Mouse (Mus musculus) stomach, embryonic 15.5 days (tissue): ENCODE measurements around the gene Cobll1. TPM values are rescaled to one million over a fixed set of nuclear protein-coding genes. Genes with fewer than 3 reads are reported as not detected.

Experiments
- ATAC-seq: fragments of 200-750 bp; cut with Nextera tagmentation; 2 replicates; pipeline ENCODE4 v1.8.0; 2017; ENCODE audit warnings: low read depth, moderate number of reproducible peaks, moderate TSS enrichment; ENCODE audit not compliant: insufficient read depth, low FRiP score
- H3K27ac ChIP-seq: fragments of 300-500 bp; sonication (generic); 2 replicates; pipeline ENCODE4 v1.5.1; 2015; ENCODE audit warnings: mild to moderate bottlenecking, inconsistent platforms
- H3K27me3 ChIP-seq: fragments of 300-500 bp; sonication (generic); replicated peaks from 2 replicates; pipeline ENCODE4 v1.6.1; 2015; ENCODE audit warnings: inconsistent platforms
- H3K36me3 ChIP-seq: fragments of 300-500 bp; sonication (generic); 2 replicates; pipeline ENCODE4 v1.6.1; 2015; ENCODE audit warnings: inconsistent platforms
- H3K4me1 ChIP-seq: fragments of 300-500 bp; sonication (generic); 2 replicates; pipeline ENCODE4 v1.6.1; 2015; ENCODE audit warnings: inconsistent platforms
- H3K4me2 ChIP-seq: fragments of 300-500 bp; sonication (generic); 2 replicates; pipeline ENCODE4 v1.6.1; 2015; ENCODE audit warnings: mild to moderate bottlenecking, inconsistent platforms
- H3K4me3 ChIP-seq: fragments of 300-500 bp; sonication (generic); replicated peaks from 2 replicates; pipeline ENCODE4 v1.5.1; 2015; ENCODE audit warnings: inconsistent platforms
- H3K9ac ChIP-seq: fragments of 300-500 bp; sonication (generic); 2 replicates; pipeline ENCODE4 v1.6.1; 2015; ENCODE audit warnings: inconsistent platforms
- H3K9me3 ChIP-seq: fragments of 300-500 bp; sonication (generic); 2 replicates; pipeline ENCODE4 v1.6.1; 2016; ENCODE audit warnings: inconsistent platforms
- WGBS: fragments of 180-500 bp; shearing (Covaris S2); methylation state at CpG from one replicate; pipeline ENCODE4 v1.1.7; 2015; 5-methylcytosine and 5-hydroxymethylcytosine counted together
- polyA plus RNA-seq: library from polyadenylated mRNA; unstranded; fragments of >200 nt; fragmentation: Nextera tagmentation; extraction: Ambion mirVana; gene quantifications from 2 replicates; pipeline ENCODE4 v1.2.1, GENCODE M21; 2015

Gene Cobll1
- polyA plus RNA-seq, 1 experiment from 2014 or later: 14.3 TPM

DNA sequence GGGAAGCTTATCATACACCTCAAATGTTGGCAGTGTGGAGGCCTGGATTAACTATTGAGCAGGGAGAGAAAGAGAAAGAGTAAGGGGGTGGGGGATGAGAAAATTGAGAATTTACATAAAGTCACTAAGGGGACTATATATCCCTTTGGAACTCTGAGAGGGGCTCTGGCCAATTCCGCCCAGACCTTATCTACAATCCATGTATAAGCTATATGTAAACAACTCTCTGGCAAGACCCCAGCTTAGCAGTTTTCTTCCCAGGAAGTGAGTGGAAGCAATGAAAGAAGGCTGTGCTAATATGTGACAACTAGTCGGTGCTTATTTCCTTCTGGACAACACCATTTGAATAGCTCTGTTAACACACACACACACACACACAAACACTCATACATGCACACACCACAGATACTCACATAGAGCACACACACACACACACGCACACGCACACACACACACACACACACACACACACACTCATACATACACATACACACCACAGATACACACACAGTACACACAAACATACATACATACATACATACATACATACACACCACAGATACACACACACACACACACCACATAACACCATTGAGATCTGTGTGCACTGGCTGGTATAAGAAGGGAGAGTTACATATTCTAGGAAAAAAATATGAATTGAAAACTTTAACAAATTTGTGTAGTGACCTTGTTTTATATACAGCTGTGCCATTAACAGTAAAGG is 99.4 kb downstream of the Cobll1 start:
- H3K9me3 ChIP-seq: no peaks in the 10 kb centered on the region
- no peak overlapping the region for H3K27ac ChIP-seq
- WGBS: 52% methylated on average over 4 of the region's 4 CpGs
- H3K4me1 ChIP-seq: no peaks in the 10 kb centered on the region; the same call in 1 of the 2 replicates
- H3K9ac ChIP-seq: no peak overlapping the region
- ATAC-seq: peak; percentile 47; the same call in 1 of the 2 replicates
- no peaks in the 10 kb centered on the region for H3K36me3 ChIP-seq
- H3K27me3 ChIP-seq: no peaks in the 10 kb centered on the region
- no peak overlapping the region for H3K4me2 ChIP-seq
- H3K4me3 ChIP-seq: no peak overlapping the region

DNA sequence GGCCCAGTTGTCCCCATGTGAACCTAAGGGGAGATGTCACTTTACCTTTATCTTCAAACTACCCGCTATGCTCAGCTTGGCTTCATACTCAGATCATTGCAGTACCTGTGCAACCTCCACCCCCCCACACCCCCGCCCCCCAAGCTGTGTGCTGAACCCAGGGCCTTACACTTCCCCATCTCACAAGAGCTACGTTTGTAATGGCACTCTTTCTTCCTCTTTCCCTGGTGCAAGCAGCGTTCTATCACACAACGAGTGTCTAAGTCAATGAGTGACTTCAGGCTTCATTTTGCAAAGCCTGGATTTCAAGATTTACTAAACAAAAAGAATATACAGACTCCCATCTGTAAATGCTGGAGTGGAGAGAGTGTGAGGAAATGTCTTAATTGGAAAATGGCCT is 100.2 kb downstream of the Cobll1 start:
- Histone ChIP-seq H3K27ac (no peak overlapping the region), H3K27me3 (no peaks in the 10 kb centered on the region), H3K9me3 (no peaks in the 10 kb centered on the region), H3K4me3 (no peak overlapping the region), H3K4me1 (no peaks in the 10 kb centered on the region; the same call in 1 of the 2 replicates), H3K36me3 (no peaks in the 10 kb centered on the region), H3K4me2 (no peak overlapping the region), H3K9ac (no peak overlapping the region)
- ATAC-seq: no peak
- WGBS: 61% methylated on average over 5 of the region's 5 CpGs

- Histone ChIP-seq H3K9me3 (no peaks in the 10 kb centered on the region), H3K9ac (no peak overlapping the region), H3K4me1 (no peaks in the 10 kb centered on the region), H3K4me2 (no peak overlapping the region), H3K4me3 (no peak overlapping the region), H3K27me3 (no peaks in the 10 kb centered on the region), H3K36me3 (0 out of 2 replicates have a peak, but pooled peaks cover 4% of the 10 kb centered on the region), H3K27ac (no peak overlapping the region)
- ATAC-seq: no peak
- WGBS: 57% methylated on average over 12 of the region's 12 CpGs
Observed at GRCm38 (mm10) chr2:65126141-65126783, 112.9 kb downstream of the Cobll1 start.

DNA sequence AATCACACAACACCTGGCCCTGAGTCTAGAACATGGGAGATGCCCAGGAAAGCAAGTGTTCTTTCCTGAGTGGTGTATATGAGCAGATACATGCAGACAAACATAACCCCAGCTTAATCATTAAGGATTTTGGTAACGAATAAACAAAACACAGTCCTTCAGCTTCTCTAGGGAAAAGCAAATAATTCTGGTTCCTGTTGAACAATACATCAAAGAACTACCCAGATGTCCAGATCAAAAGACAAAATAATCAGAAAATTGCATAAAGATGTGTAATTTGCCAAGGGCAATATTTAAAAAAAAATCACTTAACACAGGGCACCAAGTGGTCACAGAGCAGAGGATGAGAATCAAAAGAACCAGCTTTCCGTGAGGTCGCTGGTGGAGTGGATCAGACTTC is 115.5 kb downstream of the Cobll1 start:
- H3K4me3 ChIP-seq: no peak overlapping the region
- no peak overlapping the region for H3K27ac ChIP-seq
- H3K27me3 ChIP-seq: no peaks in the 10 kb centered on the region
- H3K9me3 ChIP-seq: no peaks in the 10 kb centered on the region
- 0 out of 2 replicates have a peak, but pooled peaks cover 4% of the 10 kb centered on the region for H3K36me3 ChIP-seq
- H3K4me2 ChIP-seq: no peak overlapping the region
- no peak overlapping the region for H3K9ac ChIP-seq
- ATAC-seq: no peak
- no peaks in the 10 kb centered on the region; the same call in 1 of the 2 replicates for H3K4me1 ChIP-seq
- WGBS: 75% methylated on average over 3 of the region's 3 CpGs

DNA sequence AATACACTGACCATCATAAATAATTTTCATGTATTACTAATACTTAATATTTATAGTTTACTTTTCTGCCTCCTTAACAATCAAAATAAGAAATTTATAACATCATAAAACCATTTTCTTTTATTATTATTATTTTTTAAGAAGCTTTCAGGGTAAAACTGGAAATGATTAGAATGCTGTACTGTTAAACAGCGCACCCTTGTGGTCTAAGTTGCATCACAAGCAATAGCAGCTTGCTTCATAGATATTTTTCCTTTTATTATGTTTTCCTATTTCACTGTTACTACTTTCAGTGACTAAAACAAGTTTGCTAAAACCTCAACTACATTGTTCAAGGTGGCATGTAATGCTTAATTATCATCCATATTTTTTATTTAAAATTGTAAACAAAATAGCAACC is 117.8 kb downstream of the Cobll1 start:
- Histone ChIP-seq H3K27ac (no peak overlapping the region), H3K36me3 (0 out of 2 replicates have a peak, but pooled peaks cover 4% of the 10 kb centered on the region), H3K4me3 (no peak overlapping the region), H3K4me1 (no peaks in the 10 kb centered on the region; the same call in 1 of the 2 replicates), H3K9me3 (no peaks in the 10 kb centered on the region), H3K9ac (no peak overlapping the region), H3K4me2 (no peak overlapping the region), H3K27me3 (no peaks in the 10 kb centered on the region)
- no peak for ATAC-seq
- whole genome bisulfite sequencing: 8% methylated on average over 1 of the region's 1 CpGs

- Histone ChIP-seq H3K27ac (no peak overlapping the region), H3K9ac (no peak overlapping the region), H3K4me3 (no peak overlapping the region), H3K4me2 (no peak overlapping the region), H3K4me1 (no peaks in the 10 kb centered on the region; the same call in 1 of the 2 replicates), H3K27me3 (no peaks in the 10 kb centered on the region), H3K9me3 (no peaks in the 10 kb centered on the region), H3K36me3 (0 out of 2 replicates have a peak, but pooled peaks cover 4% of the 10 kb centered on the region)
- WGBS: 71% methylated on average over 3 of the region's 3 CpGs
- ATAC-seq: no peak
Observed at GRCm38 (mm10) chr2:65121012-65121411, 118.2 kb downstream of the Cobll1 start.

DNA sequence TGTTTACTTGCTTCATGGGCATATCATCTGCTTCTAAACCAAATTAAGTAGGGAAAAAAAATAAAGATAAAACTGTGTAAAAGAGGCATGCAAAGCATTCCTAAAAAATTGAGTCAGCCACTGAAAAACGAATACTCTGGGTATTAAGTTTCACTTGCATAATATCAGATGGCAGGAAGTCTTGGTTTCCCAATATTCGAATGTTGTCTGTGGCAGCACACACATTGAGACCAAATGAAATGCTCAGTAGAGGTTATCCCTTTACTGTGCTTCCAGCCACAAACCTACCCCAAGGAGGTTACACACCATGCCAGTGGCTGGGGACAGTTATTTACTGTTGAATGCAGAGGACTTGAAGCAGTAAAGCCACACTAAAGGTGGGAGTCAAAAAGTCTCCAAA is 119.1 kb downstream of the Cobll1 start:
- no peak overlapping the region for H3K9ac ChIP-seq
- no peak overlapping the region for H3K4me3 ChIP-seq
- 52% methylated on average over 2 of the region's 2 CpGs for WGBS
- no peaks in the 10 kb centered on the region; the same call in 1 of the 2 replicates for H3K4me1 ChIP-seq
- no peaks in the 10 kb centered on the region for H3K36me3 ChIP-seq
- no peak overlapping the region for H3K27ac ChIP-seq
- no peak overlapping the region for H3K4me2 ChIP-seq
- no peaks in the 10 kb centered on the region for H3K9me3 ChIP-seq
- no peak for ATAC-seq
- H3K27me3 ChIP-seq: no peaks in the 10 kb centered on the region

DNA sequence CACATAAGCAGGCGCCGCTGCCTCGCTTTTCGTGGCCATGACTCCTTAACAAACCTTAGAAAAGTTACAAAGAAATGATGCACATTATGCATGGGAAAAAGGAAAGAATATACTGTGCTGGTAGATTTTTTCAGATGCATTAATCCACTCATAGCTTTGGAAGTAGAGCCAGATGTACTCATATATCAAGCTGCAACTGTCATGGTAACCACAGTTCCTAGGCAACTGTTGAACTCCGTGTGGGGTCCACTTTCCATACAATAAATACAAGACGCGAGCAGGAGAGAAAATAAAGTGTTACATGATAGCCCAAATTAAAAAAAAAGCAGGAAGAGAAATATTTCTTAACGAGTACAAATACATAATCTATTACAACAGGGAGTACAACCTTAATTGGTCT is 119.5 kb downstream of the Cobll1 start:
- H3K4me3 ChIP-seq: no peak overlapping the region
- H3K36me3 ChIP-seq: no peaks in the 10 kb centered on the region
- H3K9me3 ChIP-seq: no peaks in the 10 kb centered on the region
- H3K4me1 ChIP-seq: no peaks in the 10 kb centered on the region; the same call in 1 of the 2 replicates
- ATAC-seq: no peak
- H3K27me3 ChIP-seq: no peaks in the 10 kb centered on the region
- no peak overlapping the region for H3K27ac ChIP-seq
- 57% methylated on average over 8 of the region's 8 CpGs for WGBS
- H3K9ac ChIP-seq: no peak overlapping the region
- H3K4me2 ChIP-seq: no peak overlapping the region

DNA sequence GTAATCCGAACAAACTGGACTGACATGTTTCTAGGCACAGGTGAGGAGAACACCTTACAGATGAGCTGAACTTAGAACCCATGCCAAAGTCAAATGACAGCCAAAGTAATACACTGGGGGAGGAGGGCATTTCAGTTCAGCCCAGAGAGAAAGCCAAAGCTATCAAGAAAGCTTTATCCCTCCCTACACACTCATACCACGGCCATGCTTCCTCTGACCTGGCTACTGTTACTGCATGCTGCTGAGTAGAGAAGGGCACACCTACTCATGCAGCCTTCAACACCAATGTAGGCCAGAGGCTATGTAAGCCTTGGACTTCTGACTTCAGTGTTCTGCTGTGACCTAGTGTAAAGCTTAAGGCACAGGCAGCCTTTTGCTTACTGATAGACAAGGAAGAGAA is 120.1 kb downstream of the Cobll1 start:
- Histone ChIP-seq H3K9me3 (no peaks in the 10 kb centered on the region), H3K27me3 (no peaks in the 10 kb centered on the region), H3K9ac (no peak overlapping the region), H3K36me3 (no peaks in the 10 kb centered on the region), H3K27ac (no peak overlapping the region), H3K4me3 (no peak overlapping the region), H3K4me2 (no peak overlapping the region), H3K4me1 (no peaks in the 10 kb centered on the region; the same call in 1 of the 2 replicates)
- ATAC-seq: no peak
- 80% methylated on average over 2 of the region's 2 CpGs for WGBS

DNA sequence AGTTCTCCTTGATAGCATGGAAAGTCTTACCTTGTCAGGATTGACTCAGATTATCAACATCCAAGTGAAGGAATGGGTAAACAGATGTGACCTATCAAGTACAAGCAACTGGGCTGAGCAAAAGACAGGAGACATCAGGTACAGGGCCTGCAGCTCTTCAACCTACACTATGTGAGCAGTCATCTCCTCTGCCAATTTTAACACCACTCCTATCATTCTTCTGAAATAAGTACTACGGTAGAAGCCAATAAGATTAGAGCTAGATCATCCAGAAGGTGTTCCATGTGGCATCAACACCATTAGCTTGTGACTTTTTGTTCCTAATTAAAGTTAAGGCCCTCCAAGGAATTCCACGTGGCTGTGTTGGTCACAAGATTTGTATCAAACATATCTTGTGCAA is 121.3 kb downstream of the Cobll1 start:
- WGBS: 75% methylated on average over 2 of the region's 2 CpGs
- Histone ChIP-seq H3K9me3 (no peaks in the 10 kb centered on the region), H3K36me3 (no peaks in the 10 kb centered on the region), H3K27me3 (no peaks in the 10 kb centered on the region), H3K4me1 (no peaks in the 10 kb centered on the region; the same call in 1 of the 2 replicates), H3K4me2 (no peak overlapping the region), H3K27ac (no peak overlapping the region), H3K9ac (no peak overlapping the region), H3K4me3 (no peak overlapping the region)
- no peak for ATAC-seq

GRCm38 (mm10) chr2:65116428-65117125 is 122.6 kb downstream of the Cobll1 start:
- no peak overlapping the region for H3K4me3 ChIP-seq
- H3K4me2 ChIP-seq: peak overlapping the region; percentile 5; the same call in 1 of the 2 replicates
- H3K9me3 ChIP-seq: no peaks in the 10 kb centered on the region
- ATAC-seq: peak; percentile 89
- H3K4me1 ChIP-seq: no peaks in the 10 kb centered on the region; the same call in 1 of the 2 replicates
- no peaks in the 10 kb centered on the region for H3K27me3 ChIP-seq
- H3K9ac ChIP-seq: no peak overlapping the region
- WGBS: 53% methylated on average over 2 of the region's 2 CpGs
- peak overlapping the region; percentile 54; the same call in 1 of the 2 replicates for H3K27ac ChIP-seq
- H3K36me3 ChIP-seq: no peaks in the 10 kb centered on the region

- no peak for ATAC-seq
- H3K27me3 ChIP-seq: no peaks in the 10 kb centered on the region
- no peaks in the 10 kb centered on the region for H3K4me1 ChIP-seq
- no peaks in the 10 kb centered on the region for H3K36me3 ChIP-seq
- no peak overlapping the region for H3K4me2 ChIP-seq
- 70% methylated on average over 4 of the region's 4 CpGs for WGBS
- no peak overlapping the region for H3K27ac ChIP-seq
- no peaks in the 10 kb centered on the region for H3K9me3 ChIP-seq
- H3K9ac ChIP-seq: no peak overlapping the region
- no peak overlapping the region for H3K4me3 ChIP-seq
Observed at GRCm38 (mm10) chr2:65113191-65113590, 126.0 kb downstream of the Cobll1 start.
